Mouse (Mus musculus) CH12.LX (cell line): Measurements from ENCODE around the gene Hist1h1d. TPM values are rescaled to one million over a fixed set of nuclear protein-coding genes. Genes with fewer than 3 reads are reported as not detected.
A peak's percentile ranks its signal among the peaks of the same experiment; 100 is the strongest.

ENCODE experiments used
- DNase-seq: peaks from one replicate; pipeline ENCODE4 v3.0.0-alpha.2; 2013; ENCODE audit errors: extremely low read depth
- H3K27ac ChIP-seq: 2 replicates; pipeline ENCODE4 v1.5.1; 2012; ENCODE audit warnings: low read depth, mild to moderate bottlenecking, control low read depth, moderate library complexity; ENCODE audit not compliant: insufficient read depth
- H3K27me3 ChIP-seq: replicated peaks from 2 replicates; pipeline ENCODE3; 2012; ENCODE audit warnings: inconsistent platforms
- H3K36me3 ChIP-seq, 2 experiments: replicated peaks in 1 of 2; 2 replicates each; pipeline versions ENCODE3 to v1.6.1; 2012; ENCODE audit warnings: inconsistent platforms in 1 of 2, low read length in 1 of 2, mild to moderate bottlenecking in 1 of 2, mixed read lengths in 1 of 2, moderate library complexity in 1 of 2; ENCODE audit not compliant: control insufficient read depth in 1 of 2, insufficient read depth in 1 of 2
- H3K4me1 ChIP-seq, 2 experiments: 2 replicates each; pipeline ENCODE4 v1.6.1; 2012; ENCODE audit warnings: inconsistent platforms in 1 of 2, moderate library complexity in 1 of 2; ENCODE audit not compliant: insufficient read depth in 2 of 2, control insufficient read depth in 1 of 2
- H3K4me2 ChIP-seq: 2 replicates; pipeline ENCODE4 v1.6.1; 2012; ENCODE audit warnings: low read depth, mild to moderate bottlenecking, control low read depth; ENCODE audit not compliant: poor library complexity, insufficient read depth, severe bottlenecking
- H3K4me3 ChIP-seq, 3 experiments: fragments of 150-350 bp in 1 of 3; sonication (generic) in 1 of 3; replicated peaks in 1 of 3; 2 replicates each; pipeline versions ENCODE3 to v1.5.1; 2011 to 2012; ENCODE audit warnings: low read depth in 2 of 3, low read length in 2 of 3, mild to moderate bottlenecking in 2 of 3, moderate library complexity in 2 of 3, control low read depth in 1 of 3, improper control_type of control experiment in 1 of 3, inconsistent platforms in 1 of 3, mixed read lengths in 1 of 3; ENCODE audit not compliant: poor library complexity in 1 of 3
- H3K79me2 ChIP-seq: replicated peaks from 2 replicates; pipeline ENCODE4 v1.6.1; 2012; ENCODE audit warnings: mild to moderate bottlenecking, moderate library complexity; ENCODE audit not compliant: control insufficient read depth, poor library complexity, insufficient read depth, severe bottlenecking; ENCODE audit errors: extremely low read depth
- H3K9ac ChIP-seq: 2 replicates; pipeline ENCODE4 v1.6.1; 2012; ENCODE audit warnings: low read depth, mild to moderate bottlenecking, control low read depth, moderate library complexity; ENCODE audit not compliant: insufficient read depth
- H3K9me3 ChIP-seq: replicated peaks from 2 replicates; pipeline ENCODE3; 2012; ENCODE audit warnings: low read length, inconsistent platforms, mixed read lengths
- BHLHE40 ChIP-seq: IDR thresholded peaks from 2 replicates; pipeline ENCODE4 v1.6.1; 2011; ENCODE audit warnings: mild to moderate bottlenecking, low read depth, low read length, improper control_type of control experiment
- CHD1 ChIP-seq: IDR thresholded peaks from 2 replicates; pipeline ENCODE4 v1.6.1; 2012; ENCODE audit warnings: low read depth, low read length, improper control_type of control experiment, inconsistent platforms
- CHD2 ChIP-seq: IDR thresholded peaks from 2 replicates; pipeline ENCODE4 v1.6.1; 2011; ENCODE audit warnings: low read length, improper control_type of control experiment
- CTCF ChIP-seq, 2 experiments: IDR thresholded peaks in 1 of 2; conservative IDR thresholded peaks in 1 of 2; 2 replicates each; pipeline ENCODE4 v1.5.1; 2011 to 2012; ENCODE audit warnings: low read depth in 2 of 2, low read length in 2 of 2, improper control_type of control experiment in 1 of 2, inconsistent platforms in 1 of 2, mild to moderate bottlenecking in 1 of 2, moderate library complexity in 1 of 2
- E2F4 ChIP-seq: IDR thresholded peaks from 2 replicates; pipeline ENCODE4 v1.6.1; 2011; ENCODE audit warnings: low read depth, low read length, improper control_type of control experiment; ENCODE audit not compliant: insufficient replicate concordance
- ELF1 ChIP-seq: IDR thresholded peaks from 2 replicates; pipeline ENCODE4 v1.6.1; 2014; ENCODE audit warnings: low read depth, mild to moderate bottlenecking, inconsistent platforms, low read length, improper control_type of control experiment
- EP300 ChIP-seq: IDR thresholded peaks from 2 replicates; pipeline ENCODE4 v1.6.1; 2011; ENCODE audit warnings: low read length, improper control_type of control experiment
- ETS1 ChIP-seq: conservative IDR thresholded peaks from 2 replicates; pipeline ENCODE4 v1.6.1; 2012; ENCODE audit warnings: low read depth, mild to moderate bottlenecking, inconsistent platforms, low read length, improper control_type of control experiment, moderate library complexity
- GABPA ChIP-seq: IDR thresholded peaks from 2 replicates; pipeline ENCODE4 v1.6.1; 2012; ENCODE audit warnings: low read depth, low read length, improper control_type of control experiment, inconsistent platforms; ENCODE audit not compliant: insufficient replicate concordance
- HCFC1 ChIP-seq: IDR thresholded peaks from 2 replicates; pipeline ENCODE4 v1.6.1; 2012; ENCODE audit warnings: low read depth, mild to moderate bottlenecking, inconsistent platforms, low read length, improper control_type of control experiment
- IRF4 ChIP-seq: IDR thresholded peaks from 2 replicates; pipeline ENCODE4 v1.6.1; 2014; ENCODE audit warnings: low read depth, mild to moderate bottlenecking, inconsistent platforms, low read length, improper control_type of control experiment
- JUN ChIP-seq: IDR thresholded peaks from 2 replicates; pipeline ENCODE4 v1.6.1; 2011; ENCODE audit warnings: low read depth, mild to moderate bottlenecking, low read length, improper control_type of control experiment, moderate library complexity; ENCODE audit not compliant: insufficient read depth
- JUND ChIP-seq: conservative IDR thresholded peaks from 2 replicates; pipeline ENCODE4 v1.6.1; 2011; ENCODE audit warnings: low read depth, low read length, improper control_type of control experiment
- KAT2A ChIP-seq: IDR thresholded peaks from 2 replicates; pipeline ENCODE4 v1.6.1; 2012; ENCODE audit warnings: low read length, improper control_type of control experiment, inconsistent platforms; ENCODE audit not compliant: insufficient replicate concordance
- MAFK ChIP-seq: IDR thresholded peaks from 2 replicates; pipeline ENCODE4 v1.6.1; 2011; ENCODE audit warnings: low read length, improper control_type of control experiment; ENCODE audit not compliant: insufficient replicate concordance
- MAX ChIP-seq: IDR thresholded peaks from 2 replicates; pipeline ENCODE4 v1.6.1; 2011; ENCODE audit warnings: low read length, improper control_type of control experiment
- MAZ ChIP-seq: IDR thresholded peaks from 2 replicates; pipeline ENCODE4 v1.6.1; 2012; ENCODE audit warnings: low read depth, mild to moderate bottlenecking, inconsistent platforms, low read length, improper control_type of control experiment, moderate library complexity
- MEF2A ChIP-seq: IDR thresholded peaks from 2 replicates; pipeline ENCODE4 v1.6.1; 2014; ENCODE audit warnings: low read depth, mild to moderate bottlenecking, inconsistent platforms, low read length, improper control_type of control experiment, borderline replicate concordance
- MXI1 ChIP-seq: IDR thresholded peaks from 2 replicates; pipeline ENCODE4 v1.6.1; 2011; ENCODE audit warnings: mild to moderate bottlenecking, low read depth, low read length, improper control_type of control experiment
- MYC ChIP-seq: IDR thresholded peaks from 2 replicates; pipeline ENCODE4 v1.6.1; 2011; ENCODE audit warnings: low read depth, mild to moderate bottlenecking, improper control_type of control experiment, low read length
- NELFE ChIP-seq: IDR thresholded peaks from 2 replicates; pipeline ENCODE4 v1.6.1; 2011; ENCODE audit warnings: low read depth, low read length, improper control_type of control experiment
- NRF1 ChIP-seq: IDR thresholded peaks from 2 replicates; pipeline ENCODE4 v1.6.1; 2014; ENCODE audit warnings: low read depth, mild to moderate bottlenecking, inconsistent platforms, low read length, improper control_type of control experiment, moderate library complexity
- PAX5 ChIP-seq: IDR thresholded peaks from 2 replicates; pipeline ENCODE4 v1.6.1; 2012; ENCODE audit warnings: low read length, inconsistent platforms, mixed read lengths
- POLR2A ChIP-seq: IDR thresholded peaks from 2 replicates; pipeline ENCODE4 v1.6.1; 2011; ENCODE audit warnings: low read depth, mild to moderate bottlenecking, improper control_type of control experiment, low read length
- POLR2AphosphoS2 ChIP-seq: IDR thresholded peaks from 2 replicates; pipeline ENCODE4 v1.6.1; 2011; ENCODE audit warnings: low read depth, low read length, improper control_type of control experiment
- RAD21 ChIP-seq: IDR thresholded peaks from 2 replicates; pipeline ENCODE4 v1.6.1; 2011; ENCODE audit warnings: low read depth, mild to moderate bottlenecking, low read length, improper control_type of control experiment, moderate library complexity
- RCOR1 ChIP-seq: conservative IDR thresholded peaks from 2 replicates; pipeline ENCODE4 v1.6.1; 2012; ENCODE audit warnings: low read depth, mild to moderate bottlenecking, inconsistent platforms, low read length, improper control_type of control experiment
- SIN3A ChIP-seq: IDR thresholded peaks from 2 replicates; pipeline ENCODE4 v1.6.1; 2012; ENCODE audit warnings: low read length, improper control_type of control experiment, inconsistent platforms
- SMC3 ChIP-seq: IDR thresholded peaks from 2 replicates; pipeline ENCODE4 v1.6.1; 2011; ENCODE audit warnings: low read depth, low read length, improper control_type of control experiment
- TBP ChIP-seq: conservative IDR thresholded peaks from 2 replicates; pipeline ENCODE4 v1.6.1; 2011; ENCODE audit warnings: low read depth, low read length, improper control_type of control experiment
- TCF12 ChIP-seq: IDR thresholded peaks from 2 replicates; pipeline ENCODE4 v1.6.1; 2014; ENCODE audit warnings: low read depth, mild to moderate bottlenecking, inconsistent platforms, low read length, improper control_type of control experiment
- UBTF ChIP-seq: IDR thresholded peaks from 2 replicates; pipeline ENCODE4 v1.6.1; 2012; ENCODE audit warnings: low read depth, mild to moderate bottlenecking, inconsistent platforms, low read length, improper control_type of control experiment, moderate library complexity
- USF1 ChIP-seq: IDR thresholded peaks from 2 replicates; pipeline ENCODE4 v1.6.1; 2014; ENCODE audit warnings: low read depth, mild to moderate bottlenecking, inconsistent platforms, low read length, improper control_type of control experiment
- USF2 ChIP-seq: conservative IDR thresholded peaks from 2 replicates; pipeline ENCODE4 v1.6.1; 2011; ENCODE audit warnings: low read depth, low read length, improper control_type of control experiment
- ZC3H11A ChIP-seq: IDR thresholded peaks from 2 replicates; pipeline ENCODE4 v1.6.1; 2012; ENCODE audit warnings: low read depth, mild to moderate bottlenecking, inconsistent platforms, low read length, improper control_type of control experiment
- ZKSCAN1 ChIP-seq: IDR thresholded peaks from 2 replicates; pipeline ENCODE4 v1.6.1; 2012; ENCODE audit warnings: low read depth, inconsistent platforms, low read length, improper control_type of control experiment, borderline replicate concordance
- ZMIZ1 ChIP-seq: IDR thresholded peaks from 2 replicates; pipeline ENCODE4 v1.6.1; 2012; ENCODE audit warnings: low read depth, mild to moderate bottlenecking, inconsistent platforms, low read length, improper control_type of control experiment
- ZNF384 ChIP-seq: IDR thresholded peaks from 2 replicates; pipeline ENCODE4 v1.6.1; 2012; ENCODE audit warnings: low read depth, low read length, improper control_type of control experiment, inconsistent platforms
- dilution Hi-C: fragments of 300-500 bp; cut with MboI; formaldehyde crosslinking; loops from 2 replicates; pipeline ENCODE4 v1.14.3; 2020; ENCODE audit warnings: low sequenced_read_pairs; ENCODE audit not compliant: extremely low pct_unique_long_range_greater_than_20kb, extremely low pct_ligation_motif_present
- in situ Hi-C: fragments of 300-500 bp; cut with MboI; formaldehyde crosslinking; loops from 3 replicates; pipeline ENCODE4 v1.14.3; 2019; ENCODE audit warnings: low sequenced_read_pairs, low pct_ligation_motif_present, low pct_unique_long_range_greater_than_20kb, mixed read lengths
- polyA plus RNA-seq: library from polyadenylated mRNA; unstranded; fragments of >175 nt; gene quantifications from 2 replicates; pipeline ENCODE4 v1.2.1, GENCODE M21; 2012; ENCODE audit warnings: low read depth; ENCODE audit not compliant: insufficient read length
- total RNA-seq, 2 experiments: library from RNA; depleted of rRNA; stranded (reverse); fragments of 300-350 nt in 1 of 2; fragments of >200 nt in 1 of 2; gene quantifications; 2 replicates each; pipeline ENCODE4 v1.2.3; 2012 to 2014

Hist1h1d gene
- total and polyA plus RNA-seq, 3 experiments: 0.14 to 112 (median 2.3) TPM

GRCm38 (mm10) chr13:23521703-23522102, 31.4 kb upstream of the Hist1h1d start:
- DNase-seq: peak; percentile 85
- dilution Hi-C loops: no loop called here

GRCm38 (mm10) chr13:23523976-23524375, 29.1 kb upstream of the Hist1h1d start:
- DNase-seq: no peak
- Histone ChIP-seq H3K9ac (no peak overlapping the region), H3K36me3 (no peaks in the 10 kb centered on the region), H3K27ac (no peak overlapping the region), H3K9me3 (no peaks in the 10 kb centered on the region), H3K79me2 (no peaks in the 10 kb centered on the region), H3K4me1 (peaks cover 3 to 53% of the 10 kb centered on the region in 2 experiments; a peak in 3 of 4 replicates), H3K4me3 (no peak overlapping the region), H3K4me2 (peak overlapping the region; percentile 8; the same call in 1 of the 2 replicates), H3K27me3 (no peaks in the 10 kb centered on the region)
- in situ Hi-C loops (loop anchor here (5.0 to 25.0 kb wide), 3 partner anchors 92 to 1587 kb away; partner anchors contain the start of genes Hist1h2ah, Hist1h2bk and Zfp184), dilution Hi-C loops (no loop called here)
- TF ChIP-seq GABPA (no peak), JUND (no peak), USF2 (no peak), RCOR1 (no peak), MAZ (no peak), SMC3 (no peak), ETS1 (no peak), USF1 (no peak), CHD2 (no peak), PAX5 (no peak), EP300 (no peak), MAX (no peak), CHD1 (no peak), MXI1 (no peak), SIN3A (no peak), ZNF384 (no peak), NRF1 (no peak), POLR2AphosphoS2 (no peak), ZC3H11A (no peak)

More at GRCm38 (mm10) chr13:23521703-23522102, 31.4 kb upstream of the Hist1h1d start:
- Histone ChIP-seq H3K27ac (no peak overlapping the region), H3K79me2 (no peaks in the 10 kb centered on the region), H3K4me3 (peak overlapping the region in 2 of 3 experiments; percentile 26 to 35), H3K9ac (peak overlapping the region; percentile 19; the same call in 1 of the 2 replicates), H3K4me2 (peak overlapping the region; percentile 71), H3K36me3 (no peaks in the 10 kb centered on the region), H3K9me3 (no peaks in the 10 kb centered on the region), H3K4me1 (peaks cover 0 to 41% of the 10 kb centered on the region in 2 experiments; a peak in 2 of 4 replicates), H3K27me3 (no peaks in the 10 kb centered on the region)
- no peak for TF ChIP-seq RCOR1
- no peak for TF ChIP-seq JUND
- TF ChIP-seq TCF12: no peak
- no peak for TF ChIP-seq HCFC1
- no peak for TF ChIP-seq USF1
- TF ChIP-seq SMC3: no peak
- no peak for TF ChIP-seq EP300
- no peak for TF ChIP-seq ZMIZ1
- peak; percentile 35; the same call in 1 of the 2 replicates for TF ChIP-seq MEF2A
- TF ChIP-seq KAT2A: 0 out of 2 replicates have a peak, but pooled peaks have one; percentile 35
- TF ChIP-seq ETS1: no peak
- no peak for TF ChIP-seq MAX
- TF ChIP-seq JUN: no peak
- TF ChIP-seq E2F4: peak; percentile 87; the same call in 1 of the 2 replicates
- no peak for TF ChIP-seq USF2
- no peak for TF ChIP-seq ZC3H11A
- peak; percentile 100 for TF ChIP-seq TBP
- no peak for TF ChIP-seq BHLHE40
- no peak for TF ChIP-seq PAX5
- no peak for TF ChIP-seq CHD2
- TF ChIP-seq UBTF: no peak
- peak; percentile 97 for TF ChIP-seq MAFK
- no peak for TF ChIP-seq CTCF (conservative IDR thresholded peaks at IDR 0.05 in 1 of 2, IDR thresholded peaks at IDR 0.05 in 1 of 2; ENCODE audit: low read depth in 2 of 2, low read length in 2 of 2)
- TF ChIP-seq MXI1: no peak
- TF ChIP-seq MAZ: no peak
- peak; percentile 86 for TF ChIP-seq ZNF384
- no peak for TF ChIP-seq RAD21
- no peak for TF ChIP-seq ZKSCAN1
- peak; percentile 98 for TF ChIP-seq ELF1
- no peak for TF ChIP-seq IRF4
- no peak for TF ChIP-seq POLR2AphosphoS2
- no peak for TF ChIP-seq NELFE
- no peak for TF ChIP-seq CHD1
- TF ChIP-seq POLR2A: no peak
- no peak for TF ChIP-seq GABPA
- no peak for TF ChIP-seq SIN3A
- TF ChIP-seq MYC: no peak
- peak; percentile 66; the same call in 1 of the 2 replicates for TF ChIP-seq NRF1
- in situ Hi-C loops: loop anchor here (5.0 to 25.0 kb wide), 3 partner anchors 89 to 1584 kb away; partner anchors contain the start of genes Hist1h2ah, Hist1h2bk and Zfp184
